Mouse (Mus musculus) midbrain, embryonic 12.5 days (tissue): ENCODE data around the gene Gtsf1. TPM values are rescaled to one million over a fixed set of nuclear protein-coding genes. Genes with fewer than 3 reads are reported as not detected.

Experiments used
- polyA plus RNA-seq: library from polyadenylated mRNA; unstranded; fragments of >200 nt; fragmentation: Nextera tagmentation; extraction: Ambion mirVana; gene quantifications from 2 replicates; pipeline ENCODE4 v1.2.1, GENCODE M21; 2016

Gene Gtsf1
- polyA plus RNA-seq, 1 experiment from 2014 or later = not detected

Other genes with a start within 250 kb of the Gtsf1 start
- gene Cbx5, start 190.7 kb downstream of the Gtsf1 start, polyA plus RNA-seq = 203 and 216 TPM in 2 replicates
- gene Hnrnpa1, start 190.0 kb downstream of the Gtsf1 start, polyA plus RNA-seq = 1,196 and 1,287 TPM in 2 replicates
- gene Nfe2, start 172.1 kb downstream of the Gtsf1 start, polyA plus RNA-seq = 3.4 and 3.8 TPM in 2 replicates
- 232 and 235 TPM in 2 replicates for gene Copz1, start 157.8 kb downstream of the Gtsf1 start, polyA plus RNA-seq
- gene Gpr84, start 119.9 kb downstream of the Gtsf1 start, polyA plus RNA-seq = 0.10 and 0.20 TPM in 2 replicates
- 19.6 and 20.8 TPM in 2 replicates for gene Zfp385a, start 90.4 kb downstream of the Gtsf1 start, polyA plus RNA-seq
- gene Itga5, start 63.7 kb downstream of the Gtsf1 start, polyA plus RNA-seq = 19.0 and 21.2 TPM in 2 replicates
- 0.34 TPM in 1 of 2 replicates, not detected in the other for gene Gtsf2, start 18.0 kb upstream of the Gtsf1 start, polyA plus RNA-seq
- 1.8 TPM in 2 replicates for gene Nckap1l, start 23.3 kb upstream of the Gtsf1 start, polyA plus RNA-seq
- 47.8 and 48.7 TPM in 2 replicates for gene Pde1b, start 72.6 kb upstream of the Gtsf1 start, polyA plus RNA-seq
- 66.3 and 66.7 TPM in 2 replicates for gene Ppp1r1a, start 107.5 kb upstream of the Gtsf1 start, polyA plus RNA-seq
- not detected in 2 replicates for gene Glycam1, start 134.6 kb upstream of the Gtsf1 start, polyA plus RNA-seq